Mouse (Mus musculus): Measurements from ENCODE around the gene Ccdc194. TPM values are rescaled to one million over a fixed set of nuclear protein-coding genes. Genes with fewer than 3 reads are reported as not detected.
A peak's percentile ranks its signal among the peaks of the same experiment; 100 is the strongest.

The Ccdc194 gene
- total RNA-seq (2014; rRNA removed) (0.27 TPM in 1 of 2 replicates, not detected in the other), polyA plus RNA-seq (2015; fragmentation: Nextera tagmentation; extraction: Ambion mirVana) (not detected in 2 replicates)

DNA sequence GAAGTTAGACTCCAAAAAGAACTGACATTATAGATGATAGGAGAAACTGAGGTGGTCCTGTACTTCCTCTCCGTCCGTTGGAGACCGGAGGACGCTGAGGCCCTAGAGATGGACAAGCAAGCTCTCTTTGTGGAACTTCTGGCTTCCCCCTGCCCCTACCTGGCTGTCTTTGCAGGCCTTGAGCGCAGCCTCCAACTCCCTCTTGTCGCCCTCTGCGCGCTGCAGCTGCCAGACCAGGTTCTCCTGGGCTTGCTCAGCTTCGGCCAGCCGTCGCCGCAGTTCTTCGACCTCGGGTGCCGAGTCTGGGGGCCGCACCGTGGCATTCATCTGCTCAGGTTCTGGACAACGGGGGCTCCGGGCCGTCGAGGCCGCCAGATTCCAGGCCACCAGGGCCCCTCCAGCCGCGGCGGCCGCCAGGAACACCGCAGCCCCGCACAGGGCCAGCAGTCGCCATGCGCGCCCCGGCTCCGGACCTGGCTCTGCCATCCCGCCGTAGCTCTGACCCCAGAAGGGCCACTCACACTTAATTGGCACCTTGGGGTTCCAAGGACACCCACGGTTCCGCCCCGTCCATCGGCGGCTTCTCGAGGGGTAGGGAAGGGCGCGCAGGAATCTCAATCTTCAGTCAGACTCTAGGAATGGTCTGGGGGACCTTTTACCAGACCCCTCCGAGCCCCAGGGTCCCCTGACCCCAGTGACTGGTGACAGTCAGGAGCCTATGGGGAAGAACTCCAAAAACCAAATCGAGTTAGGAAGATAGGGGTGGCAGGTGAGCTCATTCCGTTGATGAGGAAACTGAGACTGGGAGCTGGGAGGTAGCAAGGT is at the start of gene Ccdc194:
Ccdc194 (minus strand) TSS at position 486 of the 825 bp plus-strand sequence.
- 6% methylated on average over 46 of the region's 46 CpGs for WGBS
- Histone ChIP-seq H3K36me3 (ENCODE audit: insufficient read depth, low read length) (no peaks in the 10 kb centered on the region), H3K27me3 (ENCODE audit: insufficient read depth, low read length) (peaks cover 21% of the 10 kb centered on the region), H3K4me2 (ENCODE audit: low read depth, low read length, poor library complexity, severe bottlenecking) (no peak within 1 kb of the TSS), H3K9ac (replicated peaks; ENCODE audit: low read length, poor library complexity, severe bottlenecking) (no peak within 1 kb of the TSS), H3K27ac (ENCODE audit: low read depth, low read length) (no peak within 1 kb of the TSS), H3K4me3 (ENCODE audit: low read depth, low read length) (no peak within 1 kb of the TSS), H3K4me1 (ENCODE audit: insufficient read depth, low read length) (no peaks in the 10 kb centered on the region), H3K9me3 (ENCODE audit: low read length) (no peaks in the 10 kb centered on the region)
- no peak for TF ChIP-seq CTCF (IDR thresholded peaks at IDR 0.05)
- DNase-seq (ENCODE audit: low spot score) (no peak), ATAC-seq (ENCODE audit: low FRiP score) (no peak)

DNA sequence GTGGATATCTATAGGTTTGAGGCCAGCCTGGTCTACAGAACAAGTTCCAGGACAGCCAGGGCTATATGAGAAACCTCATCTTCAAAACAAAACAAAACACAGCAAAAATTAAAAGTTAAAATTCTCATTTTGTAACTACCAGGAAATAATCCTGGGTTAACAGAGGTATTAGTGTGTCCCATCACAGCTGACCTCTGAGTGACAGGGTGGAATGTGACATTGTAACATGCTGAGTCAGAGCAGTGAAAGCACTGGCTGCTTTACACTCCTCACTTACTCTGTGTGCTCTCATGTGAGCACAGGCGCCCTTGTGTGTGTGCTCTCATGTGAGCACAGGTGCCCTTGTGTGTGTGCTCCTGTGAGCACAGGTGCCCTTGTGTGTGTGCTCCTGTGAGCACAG is 49.5 kb upstream of the Ccdc194 start:
- H3K4me3 ChIP-seq (ENCODE audit: low read depth, low read length), result no peak overlapping the region
- ATAC-seq (ENCODE audit: low FRiP score) (no peak), DNase-seq (ENCODE audit: low spot score) (no peak)
- peaks cover 4% of the 10 kb centered on the region; the same call in 1 of the 2 replicates for H3K4me1 ChIP-seq (ENCODE audit: insufficient read depth, low read length)
- H3K27me3 ChIP-seq (ENCODE audit: insufficient read depth, low read length), result no peaks in the 10 kb centered on the region
- no peaks in the 10 kb centered on the region for H3K9me3 ChIP-seq (ENCODE audit: low read length)
- no peak overlapping the region for H3K27ac ChIP-seq (ENCODE audit: low read depth, low read length)
- no peak overlapping the region for H3K9ac ChIP-seq (replicated peaks; ENCODE audit: low read length, poor library complexity, severe bottlenecking)
- H3K4me2 ChIP-seq (ENCODE audit: low read depth, low read length, poor library complexity, severe bottlenecking), result no peak overlapping the region
- no peaks in the 10 kb centered on the region; the same call in 1 of the 2 replicates for H3K36me3 ChIP-seq (ENCODE audit: insufficient read depth, low read length)
- no peak for TF ChIP-seq CTCF (IDR thresholded peaks at IDR 0.05)
- 71% methylated on average over 1 of the region's 1 CpGs for WGBS

DNA sequence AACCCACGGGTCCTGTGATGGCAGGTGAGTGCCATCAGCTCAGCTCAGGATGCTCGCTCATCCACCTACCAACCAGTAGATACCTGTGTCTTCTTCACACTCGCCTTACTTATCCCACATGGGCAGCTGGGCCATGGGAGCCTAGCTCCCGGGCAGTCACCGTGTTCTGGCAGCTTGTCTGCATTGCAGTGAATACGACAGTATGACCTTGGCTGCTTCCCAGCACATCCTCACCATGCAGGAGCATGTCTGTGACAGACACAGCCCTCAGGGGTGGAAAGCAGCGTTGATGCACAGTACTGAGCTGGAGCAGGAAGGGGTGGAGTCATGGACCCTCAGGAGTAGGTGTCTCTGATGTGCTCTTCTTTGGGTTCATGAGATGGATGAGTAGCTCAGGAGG is 48.9 kb upstream of the Ccdc194 start:
- DNase-seq (ENCODE audit: low spot score), result no peak
- Histone ChIP-seq H3K27me3 (ENCODE audit: insufficient read depth, low read length) (no peaks in the 10 kb centered on the region), H3K36me3 (ENCODE audit: insufficient read depth, low read length) (no peaks in the 10 kb centered on the region; the same call in 1 of the 2 replicates), H3K4me2 (ENCODE audit: low read depth, low read length, poor library complexity, severe bottlenecking) (no peak overlapping the region), H3K4me3 (ENCODE audit: low read depth, low read length) (no peak overlapping the region), H3K9ac (replicated peaks; ENCODE audit: low read length, poor library complexity, severe bottlenecking) (0 out of 2 replicates have a peak overlapping the region, but pooled peaks have one; percentile 33), H3K9me3 (ENCODE audit: low read length) (no peaks in the 10 kb centered on the region), H3K27ac (ENCODE audit: low read depth, low read length) (no peak overlapping the region), H3K4me1 (ENCODE audit: insufficient read depth, low read length) (peaks cover 4% of the 10 kb centered on the region; the same call in 1 of the 2 replicates)
- no peak for TF ChIP-seq CTCF (IDR thresholded peaks at IDR 0.05)
- 86% methylated on average over 7 of the region's 7 CpGs for WGBS
- ATAC-seq (ENCODE audit: low FRiP score), result no peak

DNA sequence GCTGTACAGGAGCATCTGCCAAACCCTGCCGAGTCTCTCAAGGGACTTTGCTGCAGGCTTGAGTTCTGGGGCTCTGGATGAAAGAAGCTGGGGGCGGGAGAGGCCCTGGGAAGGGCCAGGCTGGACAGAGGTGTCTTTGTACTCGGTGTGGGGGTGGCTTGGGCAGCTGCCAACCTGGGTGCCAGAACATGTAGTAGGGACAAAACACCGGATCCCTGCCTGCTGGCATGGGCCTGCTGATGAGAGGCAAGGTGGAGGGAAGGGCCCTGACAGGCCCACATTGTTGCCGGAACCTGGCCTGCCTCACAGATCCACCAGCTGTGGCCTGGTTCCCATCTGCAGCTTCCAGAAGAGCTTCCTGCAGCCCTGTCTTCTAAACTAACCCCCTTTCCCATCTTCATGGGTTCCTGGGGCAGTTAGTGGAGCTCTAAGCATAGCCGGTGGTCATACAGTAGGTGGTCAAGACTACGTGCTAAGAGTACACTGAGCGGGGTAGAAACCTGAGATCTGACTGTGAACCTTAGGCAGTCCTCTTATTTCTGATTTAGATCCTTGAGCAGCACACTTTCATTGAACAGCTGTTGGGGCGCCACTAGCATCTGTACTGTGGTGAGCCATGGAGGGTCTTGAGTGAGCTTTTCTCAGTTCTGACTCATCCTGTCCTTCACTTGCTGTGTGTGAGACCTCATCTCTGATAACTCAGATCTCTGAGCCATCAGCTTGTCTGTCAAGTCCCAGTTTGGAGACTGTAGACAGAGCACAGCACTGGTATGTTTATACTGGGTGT is 47.5 kb upstream of the Ccdc194 start:
- DNase-seq (ENCODE audit: low spot score) (peak; percentile 89), ATAC-seq (ENCODE audit: low FRiP score) (no peak)
- Histone ChIP-seq H3K4me1 (ENCODE audit: insufficient read depth, low read length) (peaks cover 8% of the 10 kb centered on the region; the same call in 1 of the 2 replicates), H3K36me3 (ENCODE audit: insufficient read depth, low read length) (no peaks in the 10 kb centered on the region), H3K9me3 (ENCODE audit: low read length) (no peaks in the 10 kb centered on the region), H3K27me3 (ENCODE audit: insufficient read depth, low read length) (no peaks in the 10 kb centered on the region), H3K27ac (ENCODE audit: low read depth, low read length) (peak overlapping the region; percentile 38; the same call in 1 of the 2 replicates), H3K4me2 (ENCODE audit: low read depth, low read length, poor library complexity, severe bottlenecking) (peak overlapping the region; percentile 29; the same call in 1 of the 2 replicates), H3K9ac (replicated peaks; ENCODE audit: low read length, poor library complexity, severe bottlenecking) (no peak overlapping the region), H3K4me3 (ENCODE audit: low read depth, low read length) (no peak overlapping the region)
- 59% methylated on average over 9 of the region's 9 CpGs for WGBS
- TF ChIP-seq CTCF (IDR thresholded peaks at IDR 0.05), result no peak

DNA sequence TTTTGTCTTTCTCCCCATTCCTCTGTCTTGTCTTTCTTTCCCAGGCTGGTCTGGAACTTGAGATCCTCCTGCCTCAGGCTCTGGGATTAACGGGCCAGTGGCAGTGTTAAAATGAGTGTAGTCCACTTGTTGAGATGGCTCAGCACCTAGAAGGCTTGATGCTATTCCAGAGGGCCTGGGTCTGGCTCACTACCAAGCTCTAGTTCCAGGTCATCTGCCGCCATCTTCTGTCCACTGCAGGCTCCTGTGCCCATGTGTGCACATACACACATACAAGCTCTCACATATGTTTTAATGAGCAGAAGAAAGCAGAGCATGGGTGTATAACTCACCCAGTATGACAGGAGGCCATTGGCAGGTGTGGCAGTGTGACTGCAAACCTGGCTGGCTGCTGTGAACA is 46.6 kb upstream of the Ccdc194 start:
- H3K9me3 ChIP-seq (ENCODE audit: low read length), result no peaks in the 10 kb centered on the region
- H3K9ac ChIP-seq (replicated peaks; ENCODE audit: low read length, poor library complexity, severe bottlenecking), result no peak overlapping the region
- DNase-seq (ENCODE audit: low spot score) (no peak), ATAC-seq (ENCODE audit: low FRiP score) (no peak)
- no peaks in the 10 kb centered on the region for H3K36me3 ChIP-seq (ENCODE audit: insufficient read depth, low read length)
- TF ChIP-seq CTCF (IDR thresholded peaks at IDR 0.05), result 0 out of 2 replicates have a peak, but pooled peaks have one; percentile 9
- peaks cover 8% of the 10 kb centered on the region; the same call in 1 of the 2 replicates for H3K4me1 ChIP-seq (ENCODE audit: insufficient read depth, low read length)
- 93% methylated on average over 2 of the region's 2 CpGs for WGBS
- peak overlapping the region; percentile 77 for H3K4me2 ChIP-seq (ENCODE audit: low read depth, low read length, poor library complexity, severe bottlenecking)
- no peak overlapping the region; the same call in 1 of the 2 replicates for H3K27ac ChIP-seq (ENCODE audit: low read depth, low read length)
- peak overlapping the region; percentile 65; the same call in 1 of the 2 replicates for H3K4me3 ChIP-seq (ENCODE audit: low read depth, low read length)
- H3K27me3 ChIP-seq (ENCODE audit: insufficient read depth, low read length), result 0 out of 2 replicates have a peak, but pooled peaks cover 4% of the 10 kb centered on the region

All from midbrain, postnatal 0 days (tissue).